Mouse (Mus musculus) liver, embryonic 14 days (tissue): ENCODE measurements around the gene Igsf6. TPM values are rescaled to one million over a fixed set of nuclear protein-coding genes. Genes with fewer than 3 reads are reported as not detected.

Experiments used
- polyA plus RNA-seq: library from polyadenylated mRNA; depleted of rRNA; stranded (reverse); fragments of >200 nt; gene quantifications from 2 replicates; pipeline ENCODE4 v1.2.3, GENCODE M21; 2012; rRNA removed

Igsf6 gene
- 4.2 and 7.0 TPM in 2 replicates for polyA plus RNA-seq

DNA sequence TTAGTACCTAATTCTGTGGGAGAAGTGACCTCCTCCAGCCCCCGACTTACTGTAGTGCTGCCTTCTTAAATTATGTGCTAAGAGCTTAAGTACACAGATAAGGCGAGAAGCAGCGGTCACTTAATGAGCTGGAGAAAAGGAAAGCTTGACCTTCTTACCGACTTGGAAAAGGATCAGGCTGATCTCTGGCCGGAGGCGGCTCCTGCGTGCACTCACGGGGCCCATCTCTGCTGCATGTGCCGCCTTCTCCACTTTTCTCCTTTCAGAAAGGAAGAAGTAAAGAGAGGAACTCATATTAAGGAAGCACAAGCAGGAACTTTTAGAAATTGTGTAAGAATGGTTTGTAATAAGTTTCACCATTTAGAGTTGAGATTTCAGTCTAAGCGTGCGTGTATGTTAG lies at the start of gene Igsf6:
Gene Igsf6 (minus strand): TSS at position 292 of the 400 bp plus-strand sequence.

GRCm38 (mm10) chr7:121081350-121081749 lies 7.0 kb upstream of the Igsf6 start, which contains the start of gene Otoa:
TSS of gene Otoa (plus strand) at chr7:121081650.

DNA sequence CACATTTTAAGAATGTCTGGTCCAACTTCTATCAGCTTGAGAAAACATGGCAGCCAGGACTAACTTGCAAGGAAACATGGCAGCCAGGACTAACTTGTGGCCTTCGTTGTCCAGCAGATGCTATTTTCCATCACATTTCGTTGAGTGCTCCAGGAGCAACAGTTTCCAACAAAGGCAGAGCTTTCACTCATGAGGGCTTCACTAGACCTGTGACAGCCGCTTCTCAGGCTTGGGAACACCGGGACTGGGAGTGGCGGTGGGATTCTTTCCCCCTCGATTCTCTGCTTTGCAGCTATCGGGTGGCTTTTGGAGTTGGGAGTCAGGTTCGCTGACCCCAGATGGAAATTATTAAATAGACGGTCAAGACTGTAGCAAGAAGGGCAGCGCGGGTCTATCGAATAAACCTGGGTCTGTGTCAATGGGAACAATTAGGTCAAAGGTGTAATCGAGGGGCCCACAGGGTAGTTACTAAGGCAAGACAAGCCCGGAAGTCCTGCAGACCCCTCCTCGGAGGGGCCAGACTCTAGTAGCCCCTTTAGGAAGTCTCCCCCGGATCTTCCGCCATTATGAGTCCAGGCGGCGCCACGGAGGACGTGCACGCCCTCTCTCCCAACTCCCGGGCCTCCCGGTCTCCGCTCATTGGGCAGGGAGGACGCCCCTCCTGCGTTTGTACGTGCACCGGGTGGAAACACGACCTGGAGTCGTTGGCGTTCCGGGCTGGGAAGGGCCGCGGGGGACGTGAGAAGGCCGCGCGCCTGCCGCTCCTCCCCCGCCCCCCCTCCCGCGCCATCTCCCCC lies 40.3 kb downstream of the Igsf6 start, which contains the start of gene Mettl9:
Gene Mettl9 (plus strand): TSS at position 590 of the 797 bp plus-strand sequence.

Other genes with a start within 250 kb of the Igsf6 start
- 28.6 and 30.2 TPM in 2 replicates for gene Eef2k, start 231.7 kb downstream of the Igsf6 start, polyA plus RNA-seq
- gene Polr3e, start 156.8 kb downstream of the Igsf6 start, polyA plus RNA-seq: 8.8 and 10.4 TPM in 2 replicates
- 89.4 and 102 TPM in 2 replicates for gene Cdr2, start 92.3 kb downstream of the Igsf6 start, polyA plus RNA-seq
- 0.01 and 0.05 TPM in 2 replicates for gene Mfsd13b, start 92.1 kb downstream of the Igsf6 start, polyA plus RNA-seq
- 19.4 and 21.3 TPM in 2 replicates for gene Mettl9, start 40.1 kb downstream of the Igsf6 start, polyA plus RNA-seq
- 0.02 and 0.05 TPM in 2 replicates for gene Otoa, start 7.1 kb upstream of the Igsf6 start, polyA plus RNA-seq